In the genomic region with DNA sequence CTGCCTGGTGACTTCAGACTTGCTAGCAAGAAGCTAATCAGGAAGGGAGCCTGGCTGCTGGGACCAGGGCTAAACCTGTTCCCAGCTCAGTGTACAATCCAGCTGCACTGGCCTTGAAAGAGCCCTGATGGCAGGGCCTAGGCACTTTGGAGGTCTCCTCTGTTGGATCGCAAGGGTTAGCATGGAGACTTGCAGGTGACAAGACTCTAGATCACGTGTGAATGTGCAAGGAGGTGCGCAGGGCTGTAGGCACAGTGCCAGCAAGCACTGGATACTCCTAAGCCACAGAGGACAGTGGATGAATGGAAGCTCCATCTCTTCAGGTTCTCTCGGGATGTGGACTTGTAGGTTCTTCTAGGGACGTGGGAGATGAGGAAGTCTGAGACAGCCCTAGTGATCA, we compare ENCODE assay signal across 27 mouse cellular contexts. TPM values are rescaled to one million over a fixed set of nuclear protein-coding genes. Genes with fewer than 3 reads are reported as not detected.
DNase-seq lines count a peak whose midpoint lies in the region; ATAC-seq lines count a peak whose summit lies in the region.
"Had no signal": no experiment of that assay in that cellular context is flagged by ENCODE, and none has a peak within 500 bp of the region (broad histone marks: within the 10 kb centered on the region; RNA-seq: fewer than 3 reads in every experiment).

No protein-coding gene starts in this region.

- H3K4me1 ChIP-seq in midbrain, embryonic 10.5 days, result peaks cover 41% of the 10 kb centered on the region
- H3K4me1 ChIP-seq: forebrain, embryonic 13.5 days had no signal

- H3K27ac ChIP-seq in midbrain, embryonic 10.5 days (replicated peaks), result no peak overlapping the region
- H3K27ac ChIP-seq: forebrain, embryonic 10.5 days; forebrain, embryonic 13.5 days; gastrocnemius, adult 2 months; hindbrain, embryonic 12.5 days; hindbrain, embryonic 15.5 days had no signal

- peak; percentile 46 for DNase-seq in cerebellum, adult 11 months
- no peak for DNase-seq in cerebellum, adult 8-10 months
- peak; percentile 72 for DNase-seq in heart, adult 11 months
- no peak for DNase-seq in heart, adult 18-20 months
- DNase-seq in cerebellum, postnatal 14 days, result peak; percentile 50 to 53
- DNase-seq in frontal cortex, postnatal 25 days (ENCODE audit: low spot score in 2 of 2), result no peak
- no peak for DNase-seq in midbrain, embryonic 10.5 days (ENCODE audit: low spot score)
- DNase-seq: adrenal gland, postnatal 10 days; adrenal gland, postnatal 36 days; gastrocnemius, adult 2 months; gastrocnemius, postnatal 14 days; kidney, adult 2 months had no signal

- 88% methylated on average over 5 of the region's 5 CpGs for WGBS in midbrain, embryonic 10.5 days

- no peak overlapping the region for H3K4me3 ChIP-seq in midbrain, embryonic 10.5 days
- H3K4me3 ChIP-seq: forebrain, embryonic 10.5 days; forebrain, embryonic 13.5 days; gastrocnemius, adult 2 months; hindbrain, embryonic 12.5 days; hindbrain, embryonic 15.5 days had no signal

- peaks cover 63% of the 10 kb centered on the region for H3K27me3 ChIP-seq in midbrain, embryonic 10.5 days (ENCODE audit: low read depth, poor library complexity, severe bottlenecking)
- H3K27me3 ChIP-seq: forebrain, embryonic 13.5 days; hindbrain, embryonic 15.5 days had no signal

- no peaks in the 10 kb centered on the region for H3K9me3 ChIP-seq in midbrain, embryonic 10.5 days (replicated peaks)
- H3K9me3 ChIP-seq: forebrain, embryonic 10.5 days; forebrain, embryonic 13.5 days; hindbrain, embryonic 12.5 days; hindbrain, embryonic 15.5 days had no signal

- no peak for ATAC-seq in activated CD4-positive, CD25-positive, alpha-beta regulatory T cell, adult 4 months
- ATAC-seq: forebrain, embryonic 13.5 days; forebrain, embryonic 16.5 days; intestine, postnatal 0 days had no signal

- H3K36me3 ChIP-seq in midbrain, embryonic 10.5 days, result no peaks in the 10 kb centered on the region
- H3K36me3 ChIP-seq: forebrain, embryonic 10.5 days; hindbrain, embryonic 12.5 days; hindbrain, embryonic 15.5 days had no signal

RNA-seq across cellular contexts. Expression of a gene that starts 6.7 kb away (rescaled TPM):
- total RNA-seq in heart, adult 18-20 months (2021), result not detected
- polyA plus RNA-seq in activated CD4-positive, CD25-positive, alpha-beta regulatory T cell, adult 4 months (2017; shearing (Covaris generic)), result not detected
- 95.4 and 137 TPM in 2 replicates for polyA plus RNA-seq in midbrain, embryonic 10.5 days (2016; fragmentation: Nextera tagmentation; extraction: Ambion mirVana)
- total RNA-seq: adrenal gland, adult 18-20 months; adrenal gland, postnatal 36 days; gastrocnemius, adult 2 months; gastrocnemius, postnatal 4 days; heart, adult 8-10 months; heart, postnatal 25 days; hematopoietic stem cell, adult 5-6 weeks had no signal
- polyA plus RNA-seq: heart, embryonic 11.5 days; heart, embryonic 14.5 days; heart, postnatal 0 days had no signal

Comparison
In these comparisons a context has a peak if more than half of its experiments do, and no peak if none do; other contexts are left out.
1. DNase-seq: peak in cerebellum, adult 11 months (single experiment), heart, adult 11 months (single experiment) and cerebellum, postnatal 14 days (2 of 2); none in cerebellum, adult 8-10 months (single experiment), heart, adult 18-20 months (0 of 2), frontal cortex, postnatal 25 days (0 of 2) and midbrain, embryonic 10.5 days (single experiment).
2. RNA of a gene that starts 6.7 kb away (polyA plus RNA-seq): 95.4 to 137 TPM in midbrain, embryonic 10.5 days; not detected in activated CD4-positive, CD25-positive, alpha-beta regulatory T cell, adult 4 months; every median in the first group is over 10 times any median in the second.